Mouse (Mus musculus) ES-Bruce4 (cell line): ENCODE measurements around the gene Txnip.

Experiments
- CTCF ChIP-seq: IDR thresholded peaks from one replicate; pipeline ENCODE4 v1.8.1; 2011; ENCODE audit warnings: low read depth, low read length
- POLR2A ChIP-seq: IDR thresholded peaks from one replicate; pipeline ENCODE4 v1.8.1; 2011; ENCODE audit warnings: low read length; ENCODE audit not compliant: insufficient read depth

GRCm38 (mm10) chr3:96528506-96528905, 29.3 kb upstream of the Txnip start:
- TF ChIP-seq POLR2A (no peak), CTCF (no peak)
